Mouse (Mus musculus) liver, embryonic 14.5 days (tissue): Measurements from ENCODE around the gene Castor1. TPM values are rescaled to one million over a fixed set of nuclear protein-coding genes. Genes with fewer than 3 reads are reported as not detected.
A peak's percentile ranks its signal among the peaks of the same experiment; 100 is the strongest.

Source experiments
- ATAC-seq: fragments of 200-750 bp; cut with Nextera tagmentation; 2 replicates; pipeline ENCODE4 v1.8.0; 2017; ENCODE audit warnings: moderate number of reproducible peaks, mild to moderate bottlenecking, moderate library complexity; ENCODE audit not compliant: insufficient read depth
- DNase-seq, 3 experiments: peaks; one replicate each; pipeline ENCODE4 v3.0.0-alpha.2; 2012 to 2013; ENCODE audit warnings: low read depth in 3 of 3, low spot score in 3 of 3
- H3K27ac ChIP-seq: fragments of 300-500 bp; sonication (generic); 2 replicates; pipeline ENCODE4 v1.5.1; 2014; ENCODE audit warnings: moderate library complexity, mild to moderate bottlenecking, control low read depth, inconsistent platforms
- H3K27me3 ChIP-seq: fragments of 300-500 bp; sonication (generic); 2 replicates; pipeline ENCODE4 v1.6.1; 2014; ENCODE audit warnings: mild to moderate bottlenecking, low read length, moderate library complexity; ENCODE audit not compliant: control insufficient read depth, insufficient read depth
- H3K36me3 ChIP-seq: fragments of 300-500 bp; sonication (generic); replicated peaks from 2 replicates; pipeline ENCODE4 v1.6.1; 2014; ENCODE audit warnings: low read depth; ENCODE audit not compliant: control insufficient read depth, insufficient read depth
- H3K4me1 ChIP-seq, 2 experiments: fragments of 200-500 bp in 1 of 2; fragments of 300-500 bp in 1 of 2; sonication (generic) in 1 of 2; replicated peaks; 2 replicates each; pipeline ENCODE4 v1.6.1; 2012 to 2014; ENCODE audit warnings: antibody characterized with exemption in 1 of 2, inconsistent platforms in 1 of 2, low read length in 1 of 2; ENCODE audit not compliant: control insufficient read depth in 2 of 2, insufficient read depth in 2 of 2
- H3K4me2 ChIP-seq: fragments of 300-500 bp; sonication (generic); 2 replicates; pipeline ENCODE4 v1.6.1; 2014; ENCODE audit warnings: low read depth, mild to moderate bottlenecking, control low read depth, moderate library complexity
- H3K4me3 ChIP-seq, 2 experiments: fragments of 200-500 bp in 1 of 2; fragments of 300-500 bp in 1 of 2; sonication (generic) in 1 of 2; 2 replicates each; pipeline ENCODE4 v1.5.1; 2012 to 2014; ENCODE audit warnings: low read depth in 2 of 2, low read length in 2 of 2, mild to moderate bottlenecking in 2 of 2, control low read depth in 1 of 2, inconsistent platforms in 1 of 2, moderate library complexity in 1 of 2; ENCODE audit not compliant: insufficient read depth in 1 of 2
- H3K9ac ChIP-seq: fragments of 300-500 bp; sonication (generic); replicated peaks from 2 replicates; pipeline ENCODE4 v1.6.1; 2014; ENCODE audit warnings: mild to moderate bottlenecking, control low read depth, moderate library complexity
- H3K9me3 ChIP-seq: fragments of 300-500 bp; sonication (generic); 2 replicates; pipeline ENCODE4 v1.6.1; 2016; ENCODE audit warnings: low read length, mixed read lengths; ENCODE audit not compliant: control insufficient read depth
- CTCF ChIP-seq: IDR thresholded peaks from 2 replicates; pipeline ENCODE4 v1.5.1; 2016; ENCODE audit warnings: antibody characterized with exemption, low read depth, control low read depth
- EP300 ChIP-seq: IDR thresholded peaks from 2 replicates; pipeline ENCODE4 v1.6.1; 2016; ENCODE audit warnings: antibody characterized with exemption, low read depth
- WGBS: fragments of 180-500 bp; shearing (Covaris S2); extraction: QIAGEN DNeasy Blood & Tissue Kit; methylation state at CpG from one replicate; pipeline ENCODE4 v1.1.7; 2014; ENCODE audit not compliant: insufficient replicate concordance; 5-methylcytosine and 5-hydroxymethylcytosine counted together
- polyA plus RNA-seq, 2 experiments: library from polyadenylated mRNA; depleted of rRNA in 1 of 2; stranded (reverse) in 1 of 2; unstranded in 1 of 2; fragments of >200 nt; fragmentation: Nextera tagmentation in 1 of 2; extraction: Ambion mirVana in 1 of 2; gene quantifications; 2 replicates each; pipeline versions ENCODE4 v1.2.1 to v1.2.3; 2012 to 2014

Castor1 gene
- polyA plus RNA-seq, 2 experiments = 1.1 to 1.4 TPM

GRCm38 (mm10) chr11:4213107-4213506, 4.9 kb upstream of the Castor1 start:
- H3K4me1 ChIP-seq = peaks cover 4 to 6% of the 10 kb centered on the region in 2 experiments; a peak in 3 of 4 replicates
- H3K9ac ChIP-seq = no peak overlapping the region
- WGBS = 85% methylated on average over 10 of the region's 10 CpGs
- no peaks in the 10 kb centered on the region for H3K36me3 ChIP-seq
- H3K27ac ChIP-seq = no peak overlapping the region
- H3K9me3 ChIP-seq = no peaks in the 10 kb centered on the region
- H3K27me3 ChIP-seq = no peaks in the 10 kb centered on the region
- H3K4me2 ChIP-seq = no peak overlapping the region
- TF ChIP-seq EP300 = no peak
- TF ChIP-seq CTCF = no peak
- no peak for DNase-seq
- ATAC-seq = no peak
- H3K4me3 ChIP-seq = no peak overlapping the region

DNA sequence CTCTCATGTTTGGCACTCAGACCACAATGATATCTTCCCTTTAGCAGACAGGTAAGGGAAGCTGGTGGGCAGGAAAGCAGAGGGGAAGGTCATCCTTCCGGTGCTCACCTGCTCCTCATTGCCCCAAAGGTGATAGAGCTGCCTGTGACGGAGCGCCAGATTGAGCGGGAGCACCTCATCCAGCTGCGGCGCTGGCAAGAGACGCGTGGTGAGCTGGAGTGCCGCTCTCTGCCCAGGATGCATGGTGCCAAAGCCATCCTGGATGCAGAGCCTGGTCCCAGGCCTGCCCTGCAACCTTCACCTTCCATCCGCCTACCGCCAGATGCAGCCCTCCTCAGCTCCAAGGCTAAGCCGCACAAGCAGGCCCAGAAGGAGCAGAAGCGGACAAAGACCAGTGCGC, 3.5 kb upstream of the Castor1 start:
- no peak overlapping the region for H3K4me3 ChIP-seq
- H3K9ac ChIP-seq = no peak overlapping the region
- H3K36me3 ChIP-seq = no peaks in the 10 kb centered on the region
- no peaks in the 10 kb centered on the region for H3K9me3 ChIP-seq
- H3K27me3 ChIP-seq = peaks cover 7% of the 10 kb centered on the region
- no peak overlapping the region for H3K4me2 ChIP-seq
- H3K27ac ChIP-seq = no peak overlapping the region
- ATAC-seq = no peak
- no peak for DNase-seq
- TF ChIP-seq EP300 = no peak
- TF ChIP-seq CTCF = no peak
- WGBS = 87% methylated on average over 14 of the region's 14 CpGs
- peaks cover 7 to 10% of the 10 kb centered on the region in 2 experiments for H3K4me1 ChIP-seq

GRCm38 (mm10) chr11:4215061-4215460, 3.0 kb upstream of the Castor1 start:
- Histone ChIP-seq H3K4me3 (no peak overlapping the region), H3K4me2 (no peak overlapping the region), H3K9ac (no peak overlapping the region), H3K36me3 (no peaks in the 10 kb centered on the region), H3K27ac (no peak overlapping the region), H3K4me1 (peaks cover 7 to 11% of the 10 kb centered on the region in 2 experiments), H3K9me3 (no peaks in the 10 kb centered on the region), H3K27me3 (peaks cover 7% of the 10 kb centered on the region)
- DNase-seq = no peak
- WGBS = 71% methylated on average over 10 of the region's 10 CpGs
- no peak for ATAC-seq
- TF ChIP-seq EP300 = no peak
- no peak for TF ChIP-seq CTCF

GRCm38 (mm10) chr11:4216248-4217000, 1.6 kb upstream of the Castor1 start:
- WGBS = 73% methylated on average over 9 of the region's 9 CpGs
- Histone ChIP-seq H3K36me3 (no peaks in the 10 kb centered on the region), H3K4me3 (no peak overlapping the region), H3K4me1 (peaks cover 7 to 14% of the 10 kb centered on the region in 2 experiments), H3K9me3 (no peaks in the 10 kb centered on the region), H3K9ac (no peak overlapping the region), H3K4me2 (no peak overlapping the region), H3K27ac (no peak overlapping the region), H3K27me3 (peaks cover 7% of the 10 kb centered on the region)
- TF ChIP-seq EP300 = no peak
- TF ChIP-seq CTCF = no peak
- DNase-seq = no peak
- ATAC-seq = no peak

- WGBS = 25% methylated on average over 6 of the region's 6 CpGs
- Histone ChIP-seq H3K4me2 (peak overlapping the region; percentile 95), H3K4me1 (peaks cover 11 to 20% of the 10 kb centered on the region in 2 experiments), H3K36me3 (no peaks in the 10 kb centered on the region), H3K27me3 (peaks cover 7% of the 10 kb centered on the region), H3K27ac (no peak overlapping the region), H3K9me3 (no peaks in the 10 kb centered on the region), H3K4me3 (peak overlapping the region; percentile 54 to 60), H3K9ac (peak overlapping the region; percentile 58)
- no peak for TF ChIP-seq CTCF
- no peak for TF ChIP-seq EP300
- no peak for DNase-seq
- ATAC-seq = no peak
Observed at GRCm38 (mm10) chr11:4218637-4219036, 612 bp downstream of the Castor1 start.
